Mouse (Mus musculus): ENCODE measurements around the gene Hook2. TPM values are rescaled to one million over a fixed set of nuclear protein-coding genes. Genes with fewer than 3 reads are reported as not detected.

Hook2 gene
- total and polyA plus RNA-seq, 3 experiments: 7.1 to 24.7 (median 9.8) TPM

GRCm38 (mm10) chr8:84985684-84986378, 4.6 kb upstream of the Hook2 start (continued):
- TF ChIP-seq USF2 (conservative IDR thresholded peaks at IDR 0.05; ENCODE audit: low read depth, low read length) (no peak), ZMIZ1 (IDR thresholded peaks at IDR 0.05; ENCODE audit: low read depth, low read length) (peak; percentile 59; the same call in 1 of the 2 replicates), NRF1 (IDR thresholded peaks at IDR 0.05; ENCODE audit: low read depth, low read length) (peak; percentile 68)

- in situ Hi-C loops (cut with MboI; ENCODE audit: low pct_ligation_motif_present, low pct_unique_long_range_greater_than_20kb, low sequenced_read_pairs): no loop called here
- no peaks in the 10 kb centered on the region for H3K79me2 ChIP-seq (replicated peaks; ENCODE audit: control insufficient read depth, extremely low read depth, insufficient read depth, poor library complexity, severe bottlenecking)
- no peak for TF ChIP-seq RAD21 (IDR thresholded peaks at IDR 0.05; ENCODE audit: low read depth, low read length)
- TF ChIP-seq MAZ (IDR thresholded peaks at IDR 0.05; ENCODE audit: low read depth, low read length): no peak
- 0 out of 2 replicates have a peak, but pooled peaks have one; percentile 15 for TF ChIP-seq MYC (IDR thresholded peaks at IDR 0.05; ENCODE audit: low read depth, low read length)
- TF ChIP-seq JUND (conservative IDR thresholded peaks at IDR 0.05; ENCODE audit: low read depth, low read length): no peak
- no peak for TF ChIP-seq POLR2AphosphoS2 (IDR thresholded peaks at IDR 0.05; ENCODE audit: low read depth, low read length)
- no peak for TF ChIP-seq JUN (IDR thresholded peaks at IDR 0.05; ENCODE audit: insufficient read depth, low read depth, low read length)
- TF ChIP-seq HCFC1 (IDR thresholded peaks at IDR 0.05; ENCODE audit: low read depth, low read length): no peak
- H3K9ac ChIP-seq (ENCODE audit: insufficient read depth, low read depth): peak overlapping the region; percentile 34
- no peaks in the 10 kb centered on the region for H3K36me3 ChIP-seq (replicated peaks in 1 of 2; ENCODE audit: control insufficient read depth in 1 of 2, insufficient read depth in 1 of 2, low read length in 1 of 2)
- dilution Hi-C loops (cut with MboI; ENCODE audit: extremely low pct_ligation_motif_present, extremely low pct_unique_long_range_greater_than_20kb, low sequenced_read_pairs): no loop called here
- peak overlapping the region; percentile 53 for H3K4me2 ChIP-seq (ENCODE audit: insufficient read depth, low read depth, poor library complexity, severe bottlenecking)
- H3K4me1 ChIP-seq (ENCODE audit: control insufficient read depth in 1 of 2, insufficient read depth in 2 of 2): peaks cover 51 to 66% of the 10 kb centered on the region in 2 experiments
- DNase-seq (ENCODE audit: extremely low read depth): no peak
- no peaks in the 10 kb centered on the region for H3K27me3 ChIP-seq (replicated peaks)
- peak overlapping the region; percentile 12 to 56 (median 54) for H3K4me3 ChIP-seq (replicated peaks in 1 of 3; ENCODE audit: low read depth in 2 of 3, low read length in 2 of 3, poor library complexity in 1 of 3)
- peak overlapping the region; percentile 94 for H3K27ac ChIP-seq (ENCODE audit: insufficient read depth, low read depth)
- H3K9me3 ChIP-seq (replicated peaks; ENCODE audit: low read length): no peaks in the 10 kb centered on the region
These were observed 3.9 kb upstream of the Hook2 start for GRCm38 (mm10) chr8:84986379-84986945.

- Histone ChIP-seq H3K36me3 (replicated peaks in 1 of 2; ENCODE audit: control insufficient read depth in 1 of 2, insufficient read depth in 1 of 2, low read length in 1 of 2) (peaks cover 0 to 3% of the 10 kb centered on the region in 2 experiments), H3K4me3 (replicated peaks in 1 of 3; ENCODE audit: low read depth in 2 of 3, low read length in 2 of 3, poor library complexity in 1 of 3) (no peak overlapping the region), H3K27ac (ENCODE audit: insufficient read depth, low read depth) (peak overlapping the region; percentile 22; the same call in 1 of the 2 replicates), H3K9ac (ENCODE audit: insufficient read depth, low read depth) (peak overlapping the region; percentile 34; the same call in 1 of the 2 replicates), H3K4me1 (ENCODE audit: control insufficient read depth in 1 of 2, insufficient read depth in 2 of 2) (peaks cover 43 to 57% of the 10 kb centered on the region in 2 experiments), H3K79me2 (replicated peaks; ENCODE audit: control insufficient read depth, extremely low read depth, insufficient read depth, poor library complexity, severe bottlenecking) (no peaks in the 10 kb centered on the region), H3K4me2 (ENCODE audit: insufficient read depth, low read depth, poor library complexity, severe bottlenecking) (0 out of 2 replicates have a peak overlapping the region, but pooled peaks have one; percentile 53), H3K27me3 (replicated peaks) (no peaks in the 10 kb centered on the region), H3K9me3 (replicated peaks; ENCODE audit: low read length) (no peaks in the 10 kb centered on the region)
- TF ChIP-seq CHD2 (IDR thresholded peaks at IDR 0.05; ENCODE audit: low read length) (no peak), ZNF384 (IDR thresholded peaks at IDR 0.05; ENCODE audit: low read depth, low read length) (peak; percentile 59)
- no peak for DNase-seq (ENCODE audit: extremely low read depth)
- in situ Hi-C loops (cut with MboI; ENCODE audit: low pct_ligation_motif_present, low pct_unique_long_range_greater_than_20kb, low sequenced_read_pairs) (no loop called here), dilution Hi-C loops (cut with MboI; ENCODE audit: extremely low pct_ligation_motif_present, extremely low pct_unique_long_range_greater_than_20kb, low sequenced_read_pairs) (no loop called here)
These were observed 3.0 kb upstream of the Hook2 start for GRCm38 (mm10) chr8:84987388-84987787.
